Mouse (Mus musculus): ENCODE measurements at regions not wholly inside any gene's neighbourhood (a gene's known extent, or its start where the extent isn't known, plus 50 kb on each side); places are given as distances from the start of the nearest gene placed in this dataset.

DNA sequence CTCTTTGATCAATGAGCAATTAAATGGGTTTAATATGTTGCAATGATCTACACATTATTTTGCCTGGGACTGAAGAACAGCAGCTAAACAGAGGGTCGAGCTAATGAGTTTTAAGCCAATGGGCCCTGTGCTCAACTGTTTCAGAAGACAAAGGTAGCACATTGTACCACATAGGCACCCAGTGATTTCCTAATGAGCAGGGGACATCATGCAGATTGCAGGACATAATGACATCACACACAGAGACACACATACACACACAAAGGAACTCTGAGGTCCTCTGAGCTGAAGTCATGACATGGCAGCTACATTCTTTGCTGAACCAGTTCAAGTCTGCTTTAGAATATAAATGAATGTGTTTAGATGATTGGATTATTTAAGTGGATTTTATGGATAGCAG lies 71.9 kb downstream of the Zfp330 start:
- H3K9ac ChIP-seq (replicated peaks), result no peak overlapping the region
- H3K4me2 ChIP-seq (ENCODE audit: low read depth), result no peak overlapping the region
- H3K4me3 ChIP-seq (ENCODE audit: insufficient read depth in 1 of 2, low read depth in 2 of 2, low read length in 2 of 2), result no peak overlapping the region
- H3K4me1 ChIP-seq (replicated peaks; ENCODE audit: control insufficient read depth in 2 of 2, insufficient read depth in 2 of 2, low read length in 1 of 2), result no peaks in the 10 kb centered on the region
- 48% methylated on average over 1 of the region's 1 CpGs for WGBS (ENCODE audit: insufficient replicate concordance)
- H3K36me3 ChIP-seq (replicated peaks; ENCODE audit: control insufficient read depth, insufficient read depth, low read depth), result no peaks in the 10 kb centered on the region
- no peaks in the 10 kb centered on the region for H3K9me3 ChIP-seq (ENCODE audit: control insufficient read depth, low read length)
- TF ChIP-seq EP300 (IDR thresholded peaks at IDR 0.05; ENCODE audit: low read depth) (no peak), CTCF (IDR thresholded peaks at IDR 0.05; ENCODE audit: low read depth) (no peak)
- DNase-seq (ENCODE audit: low read depth in 3 of 3, low spot score in 3 of 3), result no peak
- no peaks in the 10 kb centered on the region for H3K27me3 ChIP-seq (ENCODE audit: control insufficient read depth, insufficient read depth, low read length)
- no peak for ATAC-seq (ENCODE audit: insufficient read depth)
- no peak overlapping the region for H3K27ac ChIP-seq

DNA sequence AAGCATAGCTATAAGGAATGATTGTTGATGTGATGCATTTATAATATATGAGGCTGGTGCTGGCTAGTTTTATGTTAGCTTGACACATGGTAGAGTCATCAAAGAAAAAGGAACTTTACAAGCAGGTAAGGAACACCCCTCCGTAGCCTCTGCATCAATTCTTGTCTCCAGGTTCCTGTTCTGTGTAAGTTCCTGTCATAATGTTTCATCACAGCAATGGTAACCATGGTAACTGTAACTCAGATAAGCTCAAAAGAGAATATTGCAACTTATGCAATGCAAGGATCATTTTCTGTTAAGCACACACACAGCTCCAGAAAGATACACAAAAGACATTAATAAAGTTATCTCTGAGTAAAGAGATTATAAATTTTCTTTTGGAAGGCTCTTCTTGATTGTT lies 73.5 kb downstream of the Zfp330 start:
- Histone ChIP-seq H3K36me3 (replicated peaks; ENCODE audit: control insufficient read depth, insufficient read depth, low read depth) (no peaks in the 10 kb centered on the region), H3K27ac (no peak overlapping the region), H3K4me2 (ENCODE audit: low read depth) (no peak overlapping the region), H3K9me3 (ENCODE audit: control insufficient read depth, low read length) (no peaks in the 10 kb centered on the region), H3K9ac (replicated peaks) (no peak overlapping the region), H3K4me3 (ENCODE audit: insufficient read depth in 1 of 2, low read depth in 2 of 2, low read length in 2 of 2) (no peak overlapping the region), H3K27me3 (ENCODE audit: control insufficient read depth, insufficient read depth, low read length) (no peaks in the 10 kb centered on the region), H3K4me1 (replicated peaks; ENCODE audit: control insufficient read depth in 2 of 2, insufficient read depth in 2 of 2, low read length in 1 of 2) (no peaks in the 10 kb centered on the region)
- ATAC-seq (ENCODE audit: insufficient read depth) (no peak), DNase-seq (ENCODE audit: low read depth in 3 of 3, low spot score in 3 of 3) (no peak)
- no peak for TF ChIP-seq CTCF (IDR thresholded peaks at IDR 0.05; ENCODE audit: low read depth)
- WGBS (ENCODE audit: insufficient replicate concordance), result 31% methylated on average over 1 of the region's 1 CpGs

DNA sequence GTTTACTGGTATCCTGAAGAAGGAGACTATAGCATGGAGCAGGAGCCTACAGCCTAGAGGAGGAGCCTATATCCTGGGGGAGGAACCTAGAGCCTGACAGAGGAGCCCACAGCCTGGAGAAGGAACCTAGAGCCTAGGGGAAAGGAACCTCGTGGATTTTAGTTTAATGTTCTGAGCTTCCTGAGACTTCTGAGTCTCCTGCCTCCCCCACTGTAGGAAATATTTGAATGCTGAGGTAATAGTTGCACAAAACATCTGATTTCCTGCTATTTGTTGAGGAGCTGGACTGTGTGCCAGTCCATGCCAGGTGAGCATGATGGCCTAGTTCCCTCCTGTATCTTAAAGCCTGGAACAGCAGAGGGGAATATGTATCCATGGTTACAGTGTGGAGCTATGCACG lies 74.7 kb downstream of the Zfp330 start:
- no peak for ATAC-seq (ENCODE audit: insufficient read depth)
- 36% methylated on average over 2 of the region's 2 CpGs for WGBS (ENCODE audit: insufficient replicate concordance)
- TF ChIP-seq CTCF (IDR thresholded peaks at IDR 0.05; ENCODE audit: low read depth) (no peak), EP300 (IDR thresholded peaks at IDR 0.05; ENCODE audit: low read depth) (no peak)
- no peaks in the 10 kb centered on the region for H3K27me3 ChIP-seq (ENCODE audit: control insufficient read depth, insufficient read depth, low read length)
- no peaks in the 10 kb centered on the region for H3K4me1 ChIP-seq (replicated peaks; ENCODE audit: control insufficient read depth in 2 of 2, insufficient read depth in 2 of 2, low read length in 1 of 2)
- no peaks in the 10 kb centered on the region for H3K9me3 ChIP-seq (ENCODE audit: control insufficient read depth, low read length)
- H3K4me2 ChIP-seq (ENCODE audit: low read depth), result no peak overlapping the region
- no peak overlapping the region for H3K4me3 ChIP-seq (ENCODE audit: insufficient read depth in 1 of 2, low read depth in 2 of 2, low read length in 2 of 2)
- no peak overlapping the region for H3K9ac ChIP-seq (replicated peaks)
- H3K36me3 ChIP-seq (replicated peaks; ENCODE audit: control insufficient read depth, insufficient read depth, low read depth), result no peaks in the 10 kb centered on the region
- H3K27ac ChIP-seq, result no peak overlapping the region
- no peak for DNase-seq (ENCODE audit: low read depth in 3 of 3, low spot score in 3 of 3)

DNA sequence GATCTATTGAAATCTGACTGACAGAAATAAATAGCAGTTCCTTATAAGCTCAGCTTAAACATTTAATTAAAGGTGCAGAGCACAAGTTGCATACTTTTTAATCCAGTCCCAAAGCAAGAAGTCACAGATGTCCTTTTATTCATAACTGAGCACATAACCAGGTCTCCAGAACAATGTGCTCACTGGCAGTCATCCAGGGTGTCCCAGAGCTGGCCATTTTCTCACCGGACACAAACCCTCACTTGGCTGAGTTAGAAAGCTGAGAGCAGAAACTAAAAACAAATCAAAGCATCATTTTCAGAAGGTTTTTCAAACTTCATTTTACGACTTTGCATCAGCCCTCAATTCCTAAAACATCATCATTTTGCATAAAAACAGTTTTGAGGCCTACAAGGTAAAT lies 75.9 kb downstream of the Zfp330 start:
- WGBS (ENCODE audit: insufficient replicate concordance), result 60% methylated on average over 2 of the region's 2 CpGs
- ATAC-seq (ENCODE audit: insufficient read depth), result no peak
- no peak for DNase-seq (ENCODE audit: low read depth in 3 of 3, low spot score in 3 of 3)

DNA sequence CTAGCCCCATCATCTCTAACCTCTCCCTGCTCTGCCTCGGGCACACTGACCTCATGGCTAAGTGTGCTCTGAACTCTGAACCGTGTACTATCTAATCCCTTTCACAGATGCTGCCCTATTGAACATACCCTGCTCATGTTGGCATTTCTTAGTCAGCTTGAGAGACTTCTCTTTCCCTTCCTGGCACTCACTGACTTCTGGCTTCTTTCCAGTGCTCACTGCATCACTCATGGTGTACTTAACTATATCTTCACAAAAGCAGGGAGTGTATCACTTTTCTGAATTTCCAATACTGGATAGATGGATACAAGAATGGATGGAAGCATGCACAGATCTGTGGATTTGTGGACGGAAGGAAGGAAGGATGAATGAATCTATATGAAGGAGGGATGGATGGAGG lies 80.9 kb downstream of the Zfp330 start:
- no peak for ATAC-seq (ENCODE audit: insufficient read depth)
- Histone ChIP-seq H3K4me2 (ENCODE audit: low read depth) (no peak overlapping the region), H3K9me3 (ENCODE audit: control insufficient read depth, low read length) (no peaks in the 10 kb centered on the region), H3K27me3 (ENCODE audit: control insufficient read depth, insufficient read depth, low read length) (no peaks in the 10 kb centered on the region), H3K4me3 (ENCODE audit: insufficient read depth in 1 of 2, low read depth in 2 of 2, low read length in 2 of 2) (no peak overlapping the region), H3K4me1 (replicated peaks; ENCODE audit: control insufficient read depth in 2 of 2, insufficient read depth in 2 of 2, low read length in 1 of 2) (no peaks in the 10 kb centered on the region), H3K9ac (replicated peaks) (no peak overlapping the region), H3K27ac (no peak overlapping the region), H3K36me3 (replicated peaks; ENCODE audit: control insufficient read depth, insufficient read depth, low read depth) (no peaks in the 10 kb centered on the region)
- TF ChIP-seq EP300 (IDR thresholded peaks at IDR 0.05; ENCODE audit: low read depth), result no peak
- no peak for TF ChIP-seq CTCF (IDR thresholded peaks at IDR 0.05; ENCODE audit: low read depth)
- WGBS (ENCODE audit: insufficient replicate concordance), result 52% methylated on average over 3 of the region's 3 CpGs
- DNase-seq (ENCODE audit: low read depth in 3 of 3, low spot score in 3 of 3), result no peak

More for the DNA sequence above, 75.9 kb downstream of the Zfp330 start:
- TF ChIP-seq CTCF (IDR thresholded peaks at IDR 0.05; ENCODE audit: low read depth) (no peak), EP300 (IDR thresholded peaks at IDR 0.05; ENCODE audit: low read depth) (no peak)
- no peaks in the 10 kb centered on the region for H3K4me1 ChIP-seq (replicated peaks; ENCODE audit: control insufficient read depth in 2 of 2, insufficient read depth in 2 of 2, low read length in 1 of 2)
- no peak overlapping the region for H3K4me2 ChIP-seq (ENCODE audit: low read depth)
- H3K4me3 ChIP-seq (ENCODE audit: insufficient read depth in 1 of 2, low read depth in 2 of 2, low read length in 2 of 2), result no peak overlapping the region
- H3K36me3 ChIP-seq (replicated peaks; ENCODE audit: control insufficient read depth, insufficient read depth, low read depth), result no peaks in the 10 kb centered on the region
- no peak overlapping the region for H3K9ac ChIP-seq (replicated peaks)
- no peaks in the 10 kb centered on the region for H3K27me3 ChIP-seq (ENCODE audit: control insufficient read depth, insufficient read depth, low read length)
- H3K9me3 ChIP-seq (ENCODE audit: control insufficient read depth, low read length), result no peaks in the 10 kb centered on the region
- H3K27ac ChIP-seq, result no peak overlapping the region

DNA sequence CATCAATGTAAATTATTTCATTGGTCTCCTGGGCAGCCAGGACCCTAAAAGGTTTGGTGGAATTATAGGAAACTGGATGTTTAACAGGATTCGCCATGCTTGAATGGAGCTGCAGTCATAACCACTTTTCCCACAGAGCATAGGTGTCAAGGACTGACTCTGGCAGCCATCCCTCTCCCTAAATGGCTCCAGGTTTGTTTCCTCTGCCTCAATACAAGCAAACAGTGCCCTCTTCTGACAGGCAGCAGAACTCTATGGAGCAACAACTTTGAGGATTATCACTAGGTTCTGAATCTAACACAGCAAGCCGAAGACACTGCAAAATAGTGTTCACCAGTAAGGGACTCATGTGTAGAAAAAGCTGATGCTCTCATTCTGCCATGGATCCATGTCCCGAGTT lies 84.6 kb downstream of the Zfp330 start:
- DNase-seq (ENCODE audit: low read depth in 3 of 3, low spot score in 3 of 3) (no peak), ATAC-seq (ENCODE audit: insufficient read depth) (no peak)
- Histone ChIP-seq H3K9ac (replicated peaks) (no peak overlapping the region), H3K4me2 (ENCODE audit: low read depth) (no peak overlapping the region), H3K36me3 (replicated peaks; ENCODE audit: control insufficient read depth, insufficient read depth, low read depth) (no peaks in the 10 kb centered on the region), H3K9me3 (ENCODE audit: control insufficient read depth, low read length) (no peaks in the 10 kb centered on the region), H3K4me1 (replicated peaks; ENCODE audit: control insufficient read depth in 2 of 2, insufficient read depth in 2 of 2, low read length in 1 of 2) (no peaks in the 10 kb centered on the region), H3K4me3 (ENCODE audit: insufficient read depth in 1 of 2, low read depth in 2 of 2, low read length in 2 of 2) (no peak overlapping the region), H3K27me3 (ENCODE audit: control insufficient read depth, insufficient read depth, low read length) (no peaks in the 10 kb centered on the region), H3K27ac (no peak overlapping the region)
- TF ChIP-seq EP300 (IDR thresholded peaks at IDR 0.05; ENCODE audit: low read depth), result no peak
- peak; percentile 48 for TF ChIP-seq CTCF (IDR thresholded peaks at IDR 0.05; ENCODE audit: low read depth)
- 38% methylated on average over 3 of the region's 3 CpGs for WGBS (ENCODE audit: insufficient replicate concordance)
